Mouse (Mus musculus) brain, adult 2 months (tissue): ENCODE measurements at regions not wholly inside any gene's neighbourhood (a gene's known extent, or its start where the extent isn't known, plus 50 kb on each side); places are given as distances from the start of the nearest gene placed in this dataset.

Source experiments
- DNase-seq: peaks from one replicate; pipeline ENCODE4 v3.0.0; 2011; ENCODE audit warnings: low read depth, low spot score

- DNase-seq: peak; percentile 72
These were observed 59.3 kb upstream of the Zfp770 start for GRCm38 (mm10) chr2:114260397-114261071.

- DNase-seq: peak; percentile 66
These were observed 58.3 kb upstream of the Zfp770 start for GRCm38 (mm10) chr2:114259539-114259938.
